Mouse (Mus musculus) olfactory bulb, adult 2 months (tissue): ENCODE results near the gene Aktip. TPM values are rescaled to one million over a fixed set of nuclear protein-coding genes. Genes with fewer than 3 reads are reported as not detected.

ENCODE experiments used
- H3K27ac ChIP-seq: fragments of 200-500 bp; 2 replicates; pipeline ENCODE4 v1.5.1; 2012; ENCODE audit warnings: low read depth, low read length; ENCODE audit not compliant: insufficient read depth
- H3K4me1 ChIP-seq: fragments of 200-500 bp; 2 replicates; pipeline ENCODE4 v1.6.1; 2012; ENCODE audit warnings: low read length; ENCODE audit not compliant: control insufficient read depth, insufficient read depth
- H3K4me3 ChIP-seq: fragments of 200-500 bp; 2 replicates; pipeline ENCODE4 v1.5.1; 2012; ENCODE audit warnings: mild to moderate bottlenecking, low read depth, low read length, moderate library complexity; ENCODE audit not compliant: insufficient read depth
- CTCF ChIP-seq: fragments of 200-500 bp; IDR thresholded peaks from 2 replicates; pipeline ENCODE4 v1.5.1; 2012; ENCODE audit warnings: low read depth, mild to moderate bottlenecking, low read length, moderate library complexity; ENCODE audit not compliant: insufficient read depth
- POLR2A ChIP-seq: fragments of 200-500 bp; IDR thresholded peaks from 2 replicates; pipeline ENCODE4 v1.6.1; 2012; ENCODE audit warnings: mild to moderate bottlenecking, low read depth, low read length, moderate library complexity; ENCODE audit not compliant: insufficient read depth
- WGBS: fragments of 180-500 bp; shearing (Covaris S2); methylation state at CpG from one replicate; pipeline ENCODE4 v1.1.7; 2018; 5-methylcytosine and 5-hydroxymethylcytosine counted together
- polyA plus RNA-seq: library from polyadenylated mRNA; stranded (reverse); fragments of >200 nt; gene quantifications from 2 replicates; pipeline ENCODE4 v1.2.4, GENCODE M21; 2012; ENCODE audit warnings: low replicate concordance; ENCODE audit not compliant: missing spikeins, insufficient read depth, insufficient read length

Aktip gene
- polyA plus RNA-seq, 1 experiment, result not detected

- WGBS, result 88% methylated on average over 12 of the region's 12 CpGs
- TF ChIP-seq CTCF, result no peak
- no peak for TF ChIP-seq POLR2A
- Histone ChIP-seq H3K27ac (no peak overlapping the region), H3K4me1 (no peaks in the 10 kb centered on the region), H3K4me3 (no peak overlapping the region)
Measured at GRCm38 (mm10) chr8:91082428-91082827, 117.3 kb downstream of the Aktip start.

- H3K4me3 ChIP-seq, result no peak overlapping the region
- H3K4me1 ChIP-seq, result no peaks in the 10 kb centered on the region
- WGBS, result 84% methylated on average over 7 of the region's 7 CpGs
- no peak for TF ChIP-seq POLR2A
- no peak for TF ChIP-seq CTCF
- no peak overlapping the region for H3K27ac ChIP-seq
Measured at GRCm38 (mm10) chr8:91081911-91082310, 117.9 kb downstream of the Aktip start.

- Histone ChIP-seq H3K4me3 (no peak overlapping the region), H3K4me1 (no peaks in the 10 kb centered on the region), H3K27ac (no peak overlapping the region)
- 98% methylated on average over 2 of the region's 2 CpGs for WGBS
- TF ChIP-seq CTCF, result no peak
- no peak for TF ChIP-seq POLR2A
Measured at GRCm38 (mm10) chr8:91079678-91080077, 120.1 kb downstream of the Aktip start.

- H3K27ac ChIP-seq, result no peak overlapping the region
- peaks cover 4% of the 10 kb centered on the region for H3K4me1 ChIP-seq
- no peak overlapping the region for H3K4me3 ChIP-seq
- 93% methylated on average over 12 of the region's 12 CpGs for WGBS
- TF ChIP-seq POLR2A (no peak), CTCF (no peak)
Measured at GRCm38 (mm10) chr8:91077077-91077867, 122.5 kb downstream of the Aktip start.

- Histone ChIP-seq H3K4me1 (peaks cover 18% of the 10 kb centered on the region), H3K27ac (peak overlapping the region; percentile 57), H3K4me3 (peak overlapping the region; percentile 62)
- TF ChIP-seq CTCF (no peak), POLR2A (no peak)
- WGBS, result under 1% methylated on average over 34 of the region's 34 CpGs
Measured at GRCm38 (mm10) chr8:91070275-91070859, 129.4 kb downstream of the Aktip start.

GRCm38 (mm10) chr8:91069834-91070233, 129.9 kb downstream of the Aktip start, which contains the start of gene Rbl2:
Gene Rbl2 (plus strand): TSS chr8:91070057.
- under 1% methylated on average over 25 of the region's 25 CpGs for WGBS
- Histone ChIP-seq H3K4me1 (peaks cover 18% of the 10 kb centered on the region), H3K27ac (peak within 1 kb of the TSS; percentile 58), H3K4me3 (peak within 1 kb of the TSS; percentile 62)
- peak; percentile 67; the same call in 1 of the 2 replicates for TF ChIP-seq POLR2A
- TF ChIP-seq CTCF, result no peak

- 0 out of 2 replicates have a peak overlapping the region, but pooled peaks have one; percentile 58 for H3K27ac ChIP-seq
Measured at GRCm38 (mm10) chr8:91069407-91069806, 130.4 kb downstream of the Aktip start.

GRCm38 (mm10) chr8:91065179-91065578, 134.6 kb downstream of the Aktip start:
- TF ChIP-seq CTCF (no peak), POLR2A (no peak)
- peaks cover 12% of the 10 kb centered on the region for H3K4me1 ChIP-seq
- 71% methylated on average over 4 of the region's 4 CpGs for WGBS
- no peak overlapping the region for H3K27ac ChIP-seq
- H3K4me3 ChIP-seq, result no peak overlapping the region

More at GRCm38 (mm10) chr8:91069407-91069806, 130.4 kb downstream of the Aktip start:
- WGBS, result 6% methylated on average over 10 of the region's 10 CpGs
- no peak for TF ChIP-seq POLR2A
- TF ChIP-seq CTCF, result no peak
- H3K4me3 ChIP-seq, result peak overlapping the region; percentile 14; the same call in 1 of the 2 replicates
- H3K4me1 ChIP-seq, result peaks cover 18% of the 10 kb centered on the region

Other genes with a start within 250 kb of the Aktip start
- gene Rbl2, start 129.9 kb downstream of the Aktip start, polyA plus RNA-seq, result not detected in 2 replicates
- gene Rpgrip1l, start 113.3 kb upstream of the Aktip start, polyA plus RNA-seq, result not detected in 2 replicates
- gene Fto, start 113.5 kb upstream of the Aktip start, polyA plus RNA-seq, result not detected in 2 replicates